Mouse (Mus musculus) fibroblast of lung, adult 2 months (primary cell): ENCODE results near the gene Aqp12.
"Not testable (repeated sequence)": the region's sequence is repeated elsewhere in the genome, so short reads cannot be mapped to it uniquely, and the experiment has no call there.

Experiments used
- DNase-seq: peaks from one replicate; pipeline ENCODE4 v3.0.0-alpha.2; 2011; ENCODE audit warnings: low read depth

The Aqp12 gene

GRCm38 (mm10) chr1:93006061-93006460 is at the start of gene Aqp12:
Gene Aqp12, plus strand, starts transcription at chr1:93006334.
- DNase-seq: no peak

GRCm38 (mm10) chr1:92956571-92957335 is 49.4 kb upstream of the Aqp12 start:
- DNase-seq: not testable (repeated sequence)

- no peak for DNase-seq
These were observed 47.1 kb upstream of the Aqp12 start for GRCm38 (mm10) chr1:92958999-92959398.

- not testable (repeated sequence) for DNase-seq
These were observed 35.3 kb upstream of the Aqp12 start for GRCm38 (mm10) chr1:92970791-92971190.

- DNase-seq: no peak
These were observed 34.0 kb upstream of the Aqp12 start for GRCm38 (mm10) chr1:92971879-92972795.

DNA sequence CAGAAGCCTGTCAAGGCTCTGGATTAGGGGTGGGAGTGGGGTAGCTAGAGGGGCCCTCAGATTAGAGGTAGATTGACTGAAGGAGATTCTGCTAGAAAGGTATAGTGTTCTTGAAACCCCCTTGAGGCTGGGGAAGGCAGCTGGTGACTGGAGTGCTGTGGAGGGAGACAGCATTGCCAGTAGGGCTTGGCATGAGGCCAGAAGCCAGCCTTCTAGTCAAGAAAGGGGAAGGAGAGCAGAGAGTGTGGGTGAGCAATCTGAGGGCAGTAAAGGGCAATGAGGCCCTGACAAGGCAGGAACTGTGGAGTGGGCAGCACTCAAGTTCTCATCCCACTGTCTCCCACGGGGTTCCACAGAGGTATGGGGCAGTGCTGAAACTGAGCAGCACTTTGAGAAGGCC is 33.3 kb upstream of the Aqp12 start:
- no peak for DNase-seq

DNA sequence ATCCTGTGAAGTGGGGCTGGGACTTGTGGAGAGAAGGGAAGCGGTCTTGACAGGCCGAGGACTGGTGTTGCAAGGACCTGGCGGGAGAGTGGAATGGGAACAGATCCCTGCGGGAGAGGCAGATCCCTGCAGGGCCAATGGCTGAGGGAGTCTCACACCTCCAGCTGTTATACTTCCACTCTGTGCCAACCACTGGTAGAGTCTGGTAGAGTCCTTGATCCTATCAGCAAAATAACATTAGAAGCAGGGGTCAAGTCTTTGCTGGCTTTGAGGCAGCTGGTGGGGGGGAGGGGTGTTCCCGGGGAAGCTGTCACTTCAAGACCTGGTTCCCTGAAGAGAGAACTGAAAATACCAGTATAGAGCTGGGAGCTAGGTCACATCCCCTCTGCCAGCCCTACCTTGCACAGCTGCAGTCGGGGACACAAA is 30.0 kb upstream of the Aqp12 start:
- no peak for DNase-seq

GRCm38 (mm10) chr1:92978645-92979044 is 27.5 kb upstream of the Aqp12 start:
- DNase-seq: no peak

GRCm38 (mm10) chr1:92979073-92979602 is 27.0 kb upstream of the Aqp12 start:
- no peak for DNase-seq

DNA sequence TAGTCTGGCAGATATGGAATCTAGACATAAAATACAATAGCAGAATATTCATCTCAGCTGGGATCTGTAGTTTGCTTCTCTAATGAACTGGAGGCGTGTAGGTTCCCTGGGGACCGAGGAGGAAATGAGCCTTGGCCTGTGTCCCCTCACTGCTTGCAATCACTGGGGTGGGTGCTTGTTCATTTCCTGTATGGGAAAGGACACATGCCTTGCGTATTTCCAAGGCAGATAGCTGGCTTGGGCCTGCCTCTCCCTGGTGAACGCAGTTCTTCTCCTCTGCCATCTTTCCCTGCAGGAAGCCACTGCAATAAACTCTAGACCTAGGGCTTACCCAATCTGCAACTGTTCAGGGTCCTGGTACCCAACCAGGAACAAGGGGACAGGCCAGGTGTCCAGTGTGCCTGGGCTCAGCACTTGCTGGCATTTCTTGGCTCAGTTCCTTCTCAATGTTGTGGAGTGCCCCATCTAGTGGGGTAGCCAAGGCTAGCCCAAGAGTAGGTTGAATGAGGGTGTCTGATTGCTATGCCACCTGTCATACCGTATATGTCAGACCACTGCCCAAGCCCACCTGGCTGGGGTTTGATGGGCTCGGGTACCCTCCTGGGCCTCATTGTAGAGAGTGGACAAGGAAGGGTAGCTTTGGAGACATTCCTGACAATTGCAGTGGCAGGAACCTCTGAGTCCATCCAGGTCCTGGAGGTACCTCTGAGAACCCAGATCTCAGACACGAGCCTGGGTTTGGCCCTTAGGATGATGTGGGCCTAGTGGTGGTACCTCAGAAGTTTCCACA is 24.9 kb upstream of the Aqp12 start:
- DNase-seq: no peak

- DNase-seq: no peak
These were observed 23.1 kb upstream of the Aqp12 start for GRCm38 (mm10) chr1:92982931-92983605.

- no peak for DNase-seq
These were observed 21.1 kb upstream of the Aqp12 start for GRCm38 (mm10) chr1:92984999-92985398.

- no peak for DNase-seq
These were observed 17.2 kb upstream of the Aqp12 start for GRCm38 (mm10) chr1:92988894-92989293.

GRCm38 (mm10) chr1:92989891-92990290 is 16.2 kb upstream of the Aqp12 start:
- no peak for DNase-seq

DNA sequence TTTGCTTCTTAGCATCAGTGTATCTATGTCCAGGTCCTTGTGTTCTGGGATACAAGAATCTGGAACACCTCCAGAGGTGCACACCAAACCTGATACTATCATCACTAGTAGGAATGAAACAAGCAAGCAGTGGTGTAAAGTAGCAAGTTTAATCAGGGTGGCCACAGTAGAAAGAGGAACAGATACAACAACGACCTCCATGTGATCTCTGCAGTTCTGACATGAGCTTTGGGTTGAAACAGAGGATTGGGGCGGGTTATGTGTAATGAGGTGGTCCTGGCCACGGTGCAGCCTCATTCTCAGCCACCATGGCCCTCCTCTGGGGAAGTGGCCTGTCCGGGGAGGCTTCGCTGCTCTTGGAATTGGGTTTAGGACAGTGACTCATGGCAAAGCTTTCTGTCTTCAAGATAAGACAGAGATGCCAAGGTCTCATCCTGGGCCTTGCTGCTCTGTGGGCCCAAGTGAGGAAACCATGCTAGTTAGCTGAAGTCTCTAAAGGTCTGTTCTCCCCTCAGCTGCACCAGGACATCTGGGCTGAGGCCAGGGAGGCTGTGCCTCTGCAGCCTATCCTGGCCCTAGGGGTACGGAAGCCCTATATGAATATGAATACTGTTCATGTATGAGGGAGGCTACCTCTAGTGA is 13.8 kb upstream of the Aqp12 start:
- DNase-seq: no peak

DNA sequence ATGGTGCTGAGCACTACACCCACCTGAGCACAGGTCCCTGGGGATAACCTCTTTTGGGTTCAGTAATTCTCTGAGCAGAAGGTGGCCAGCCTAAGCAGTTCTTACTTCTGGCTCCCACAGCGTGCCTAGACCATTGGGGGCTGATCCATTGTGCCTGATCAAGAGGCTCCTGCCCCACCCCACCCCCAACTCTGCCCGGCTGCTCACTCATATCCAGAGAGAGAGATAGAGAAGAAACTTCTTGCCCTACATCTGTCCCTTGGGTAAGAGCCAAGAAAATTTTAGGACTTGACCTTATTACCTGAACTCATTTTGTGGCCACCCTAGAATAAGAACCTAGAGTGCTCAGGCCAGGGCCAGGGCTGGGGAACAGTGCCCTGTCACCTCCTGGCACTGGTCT is 13.3 kb upstream of the Aqp12 start:
- no peak for DNase-seq

DNA sequence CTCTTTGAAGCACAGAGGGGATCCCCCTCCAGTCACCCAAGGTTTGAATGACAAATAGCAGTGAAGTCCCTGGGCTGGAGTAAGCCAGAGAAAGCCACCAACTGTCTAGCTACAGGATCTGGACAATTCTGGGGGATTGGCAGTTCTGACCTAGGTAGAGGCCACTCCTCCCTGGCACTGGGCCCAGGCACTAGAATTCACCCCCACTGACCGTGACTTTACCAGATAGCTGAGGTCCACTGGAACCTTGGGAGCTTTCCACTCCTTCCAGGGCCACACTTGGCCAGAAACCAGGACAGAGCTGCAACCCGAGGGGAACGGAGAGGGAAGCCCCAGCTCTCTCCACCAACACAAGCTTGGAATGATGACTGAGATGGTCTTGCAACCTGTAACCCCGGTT is 3.1 kb downstream of the Aqp12 start:
- no peak for DNase-seq

DNA sequence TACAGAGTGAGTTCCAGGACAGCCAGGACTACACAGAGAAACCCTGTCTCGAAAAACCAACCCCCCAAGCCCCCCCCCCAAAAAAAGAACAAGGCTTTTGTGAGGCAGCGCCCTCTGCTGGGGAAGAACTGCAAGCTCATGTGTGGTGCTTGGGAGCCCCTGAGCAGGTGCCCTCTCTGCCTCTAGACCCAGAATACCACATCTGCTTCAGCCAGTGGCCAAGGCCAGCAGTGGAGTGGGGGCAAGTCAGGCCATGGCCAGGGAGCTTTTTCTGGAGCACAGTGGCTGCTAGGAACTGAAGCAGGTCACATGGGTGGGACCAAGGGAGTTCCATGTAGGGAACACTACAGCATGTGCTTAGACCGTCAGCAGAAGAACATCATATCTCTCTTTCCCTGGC is 4.6 kb downstream of the Aqp12 start:
- no peak for DNase-seq

GRCm38 (mm10) chr1:93012103-93012585 is 6.0 kb downstream of the Aqp12 start:
- DNase-seq: no peak

DNA sequence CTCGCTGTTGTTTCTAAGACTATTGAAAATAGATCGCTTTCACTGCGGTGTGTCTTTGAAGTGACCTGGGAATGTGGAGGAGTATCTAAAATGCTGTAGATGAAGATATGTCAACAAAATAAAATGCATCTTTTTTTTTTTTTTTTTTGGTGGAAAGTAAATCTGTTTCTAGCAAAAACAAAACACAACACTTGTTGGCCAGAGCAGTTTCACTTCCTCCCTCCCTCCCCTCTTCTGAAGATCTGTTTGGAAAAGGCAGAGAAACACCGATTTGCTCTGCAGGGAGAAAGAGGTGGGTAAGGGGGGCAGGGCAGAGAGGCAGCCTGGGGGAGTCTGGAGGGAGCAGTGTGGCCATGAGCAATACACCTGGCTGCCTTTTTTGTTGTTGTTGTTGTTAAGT is 7.2 kb downstream of the Aqp12 start:
- no peak for DNase-seq

GRCm38 (mm10) chr1:93014460-93014859 is 8.3 kb downstream of the Aqp12 start:
- peak; percentile 16 for DNase-seq
